Mouse (Mus musculus): ENCODE results near the gene Pcdh19. TPM values are rescaled to one million over a fixed set of nuclear protein-coding genes. Genes with fewer than 3 reads are reported as not detected.

Pcdh19 gene
- polyA plus RNA-seq, 1 experiment from 2014 or later: 2.5 TPM

DNA sequence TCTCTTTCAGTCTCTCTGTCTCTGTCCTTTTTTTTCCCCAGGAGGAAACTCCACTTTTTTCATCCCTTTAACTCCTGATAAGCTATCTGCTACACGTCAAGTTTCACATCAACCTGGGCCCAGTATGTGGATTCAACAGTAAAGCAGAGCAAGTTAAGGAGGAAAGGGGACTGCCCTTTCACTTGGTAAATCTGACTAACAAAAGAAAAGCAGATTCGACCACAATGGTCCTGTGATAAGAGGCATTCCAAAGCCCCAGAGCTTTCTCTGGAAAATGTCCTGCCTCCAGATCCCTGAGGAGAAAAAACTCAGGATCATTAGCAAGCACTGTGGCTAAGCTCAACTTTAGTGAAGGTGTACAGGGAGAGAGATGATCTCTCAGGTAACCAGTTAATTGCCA, 13.7 kb downstream of the Pcdh19 start:
- no peak overlapping the region for H3K4me2 ChIP-seq (replicated peaks; ENCODE audit: low read depth)
- no peak for DNase-seq (ENCODE audit: low spot score)
- H3K4me3 ChIP-seq (ENCODE audit: low read depth, low read length): no peak overlapping the region
- H3K36me3 ChIP-seq (ENCODE audit: control insufficient read depth, insufficient read depth, low read length): no peaks in the 10 kb centered on the region
- H3K27ac ChIP-seq (replicated peaks): no peak overlapping the region
- no peaks in the 10 kb centered on the region for H3K4me1 ChIP-seq (replicated peaks; ENCODE audit: control insufficient read depth, insufficient read depth)
- H3K27me3 ChIP-seq (ENCODE audit: control insufficient read depth, insufficient read depth, low read length): no peaks in the 10 kb centered on the region
- no peak overlapping the region for H3K9ac ChIP-seq (ENCODE audit: low read length)
- H3K9me3 ChIP-seq (ENCODE audit: control insufficient read depth, low read length): no peaks in the 10 kb centered on the region
- TF ChIP-seq EP300 (optimal IDR thresholded peaks at IDR 0.05) (no peak), CTCF (IDR thresholded peaks at IDR 0.05; ENCODE audit: low read depth) (no peak)
- WGBS: 27% methylated on average over 2 of the region's 2 CpGs
- ATAC-seq (ENCODE audit: low FRiP score, low TSS enrichment): no peak

DNA sequence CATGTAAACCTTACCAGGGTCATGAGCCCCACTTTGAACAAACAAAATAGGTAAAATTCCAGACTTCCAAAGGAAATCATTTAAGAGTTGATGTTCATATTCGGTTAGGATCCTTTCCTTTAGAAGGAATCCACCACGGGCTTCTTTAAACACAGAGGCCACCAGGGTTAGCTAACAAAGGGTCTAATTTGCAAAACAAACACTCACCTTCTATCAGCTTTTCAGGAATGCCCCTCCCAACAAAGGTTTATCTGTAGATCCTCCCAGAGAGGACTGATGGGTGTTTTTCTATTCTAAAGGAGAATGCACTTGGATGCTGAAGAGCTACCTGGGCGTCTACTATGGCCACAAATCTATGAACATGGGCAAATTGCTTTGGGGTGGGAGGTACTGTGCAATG, 15.0 kb downstream of the Pcdh19 start:
- H3K27ac ChIP-seq (replicated peaks): no peak overlapping the region
- H3K36me3 ChIP-seq (ENCODE audit: control insufficient read depth, insufficient read depth, low read length): no peaks in the 10 kb centered on the region
- TF ChIP-seq EP300 (optimal IDR thresholded peaks at IDR 0.05): no peak
- TF ChIP-seq CTCF (IDR thresholded peaks at IDR 0.05; ENCODE audit: low read depth): no peak
- no peak overlapping the region for H3K9ac ChIP-seq (ENCODE audit: low read length)
- no peaks in the 10 kb centered on the region for H3K4me1 ChIP-seq (replicated peaks; ENCODE audit: control insufficient read depth, insufficient read depth)
- H3K4me3 ChIP-seq (ENCODE audit: low read depth, low read length): no peak overlapping the region
- no peaks in the 10 kb centered on the region for H3K27me3 ChIP-seq (ENCODE audit: control insufficient read depth, insufficient read depth, low read length)
- WGBS: 33% methylated on average over 3 of the region's 3 CpGs
- H3K9me3 ChIP-seq (ENCODE audit: control insufficient read depth, low read length): no peaks in the 10 kb centered on the region
- no peak for DNase-seq (ENCODE audit: low spot score)
- ATAC-seq (ENCODE audit: low FRiP score, low TSS enrichment): no peak
- H3K4me2 ChIP-seq (replicated peaks; ENCODE audit: low read depth): no peak overlapping the region

DNA sequence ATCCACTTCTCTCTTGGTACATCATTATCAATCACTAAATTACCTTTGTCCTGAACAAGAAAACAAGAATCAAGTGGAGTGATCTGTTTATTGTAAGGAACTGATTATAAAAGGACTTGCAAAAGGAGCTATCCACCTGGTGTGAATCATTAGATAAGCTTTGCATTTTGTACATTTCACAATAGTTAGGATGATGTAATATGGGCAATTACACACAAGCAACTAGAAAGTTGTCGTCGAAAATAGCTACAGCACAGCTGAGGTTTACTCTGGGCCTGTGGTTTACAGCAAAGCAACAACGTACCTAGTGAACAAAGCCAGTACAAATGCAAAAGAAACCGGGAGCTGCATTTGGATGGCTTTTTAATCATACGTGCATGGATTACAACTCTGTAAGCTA, 28.7 kb downstream of the Pcdh19 start:
- Histone ChIP-seq H3K4me2 (replicated peaks; ENCODE audit: low read depth) (no peak overlapping the region), H3K4me3 (ENCODE audit: low read depth, low read length) (no peak overlapping the region), H3K27ac (replicated peaks) (no peak overlapping the region), H3K9ac (ENCODE audit: low read length) (no peak overlapping the region), H3K27me3 (ENCODE audit: control insufficient read depth, insufficient read depth, low read length) (no peaks in the 10 kb centered on the region), H3K9me3 (ENCODE audit: control insufficient read depth, low read length) (no peaks in the 10 kb centered on the region), H3K36me3 (ENCODE audit: control insufficient read depth, insufficient read depth, low read length) (no peaks in the 10 kb centered on the region), H3K4me1 (replicated peaks; ENCODE audit: control insufficient read depth, insufficient read depth) (no peaks in the 10 kb centered on the region)
- TF ChIP-seq CTCF (IDR thresholded peaks at IDR 0.05; ENCODE audit: low read depth) (no peak), EP300 (optimal IDR thresholded peaks at IDR 0.05) (no peak)
- DNase-seq (ENCODE audit: low spot score): no peak
- WGBS: 55% methylated on average over 5 of the region's 5 CpGs
- no peak for ATAC-seq (ENCODE audit: low FRiP score, low TSS enrichment)

DNA sequence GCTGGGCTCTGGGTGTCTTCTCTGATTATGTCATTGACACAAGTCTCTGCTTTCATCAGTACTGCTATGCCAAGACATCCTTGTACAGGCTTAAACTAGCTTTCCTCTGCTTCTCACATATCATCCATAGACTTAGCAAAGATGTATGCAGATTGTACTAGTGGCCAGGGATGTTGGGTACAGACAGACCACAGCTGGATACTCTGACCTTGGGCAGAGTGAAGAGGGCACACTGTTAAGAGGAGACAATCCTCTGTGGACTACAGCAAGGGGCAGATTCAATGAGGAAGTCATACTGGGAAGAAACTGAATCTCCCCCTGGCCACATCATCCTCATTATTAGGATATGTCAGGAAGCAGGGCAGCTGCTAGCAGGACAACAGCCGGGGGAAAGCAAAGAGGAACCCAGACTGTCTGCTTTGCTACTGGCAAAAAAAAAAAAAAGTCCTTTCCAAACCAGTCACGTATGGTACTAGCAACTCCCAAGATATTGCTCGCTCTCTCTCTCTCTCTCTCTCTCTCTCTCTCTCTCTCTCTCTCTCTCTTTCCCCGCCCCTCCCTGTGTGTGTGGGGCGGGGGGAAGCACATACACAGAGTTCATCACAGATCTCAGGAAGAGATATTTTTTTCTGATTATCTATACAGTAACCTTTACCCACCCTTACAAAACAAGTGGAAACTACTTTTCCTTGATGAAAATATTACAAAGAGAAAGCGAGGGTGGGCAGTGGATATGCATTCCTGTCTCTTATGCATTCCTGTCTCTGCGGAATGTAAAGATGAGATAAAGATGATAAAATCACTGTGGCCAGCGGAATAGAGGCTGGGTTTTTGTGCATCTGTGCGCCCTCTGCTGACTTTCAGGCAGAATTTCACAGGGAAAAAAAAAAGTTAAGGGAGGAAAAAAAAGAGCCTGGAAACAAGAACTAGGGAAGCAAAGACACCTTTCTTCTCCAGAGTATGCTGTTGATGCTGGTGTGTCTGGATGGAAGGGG, 31.2 kb downstream of the Pcdh19 start:
- Histone ChIP-seq H3K9me3 (ENCODE audit: control insufficient read depth, low read length) (no peaks in the 10 kb centered on the region), H3K4me3 (ENCODE audit: low read depth, low read length) (no peak overlapping the region), H3K4me1 (replicated peaks; ENCODE audit: control insufficient read depth, insufficient read depth) (no peaks in the 10 kb centered on the region), H3K9ac (ENCODE audit: low read length) (no peak overlapping the region), H3K27me3 (ENCODE audit: control insufficient read depth, insufficient read depth, low read length) (no peaks in the 10 kb centered on the region), H3K36me3 (ENCODE audit: control insufficient read depth, insufficient read depth, low read length) (no peaks in the 10 kb centered on the region), H3K4me2 (replicated peaks; ENCODE audit: low read depth) (0 out of 2 replicates have a peak overlapping the region, but pooled peaks have one; percentile 23), H3K27ac (replicated peaks) (no peak overlapping the region)
- 15% methylated on average over 9 of the region's 9 CpGs for WGBS
- TF ChIP-seq EP300 (optimal IDR thresholded peaks at IDR 0.05): no peak
- peak; percentile 67 for TF ChIP-seq CTCF (IDR thresholded peaks at IDR 0.05; ENCODE audit: low read depth)
- ATAC-seq (ENCODE audit: low FRiP score, low TSS enrichment) (no peak), DNase-seq (ENCODE audit: low spot score) (no peak)

- 47% methylated on average over 11 of the region's 11 CpGs for WGBS
- no peaks in the 10 kb centered on the region for H3K9me3 ChIP-seq (ENCODE audit: control insufficient read depth, low read length)
- no peaks in the 10 kb centered on the region for H3K36me3 ChIP-seq (ENCODE audit: control insufficient read depth, insufficient read depth, low read length)
- H3K4me3 ChIP-seq (ENCODE audit: low read depth, low read length): no peak overlapping the region
- no peak for TF ChIP-seq EP300 (optimal IDR thresholded peaks at IDR 0.05)
- no peak for TF ChIP-seq CTCF (IDR thresholded peaks at IDR 0.05; ENCODE audit: low read depth)
- no peak overlapping the region for H3K9ac ChIP-seq (ENCODE audit: low read length)
- H3K4me2 ChIP-seq (replicated peaks; ENCODE audit: low read depth): no peak overlapping the region
- ATAC-seq (ENCODE audit: low FRiP score, low TSS enrichment) (no peak), DNase-seq (ENCODE audit: low spot score) (no peak)
- H3K27ac ChIP-seq (replicated peaks): no peak overlapping the region
- no peaks in the 10 kb centered on the region for H3K4me1 ChIP-seq (replicated peaks; ENCODE audit: control insufficient read depth, insufficient read depth)
- H3K27me3 ChIP-seq (ENCODE audit: control insufficient read depth, insufficient read depth, low read length): no peaks in the 10 kb centered on the region
These were observed 32.8 kb downstream of the Pcdh19 start for GRCm38 (mm10) chrX:133655876-133656538.

- H3K27ac ChIP-seq (replicated peaks): no peak overlapping the region
- H3K4me3 ChIP-seq (ENCODE audit: low read depth, low read length): no peak overlapping the region
- H3K36me3 ChIP-seq (ENCODE audit: control insufficient read depth, insufficient read depth, low read length): no peaks in the 10 kb centered on the region
- no peaks in the 10 kb centered on the region for H3K27me3 ChIP-seq (ENCODE audit: control insufficient read depth, insufficient read depth, low read length)
- ATAC-seq (ENCODE audit: low FRiP score, low TSS enrichment): no peak
- DNase-seq (ENCODE audit: low spot score): no peak
- 51% methylated on average over 4 of the region's 4 CpGs for WGBS
- TF ChIP-seq CTCF (IDR thresholded peaks at IDR 0.05; ENCODE audit: low read depth): no peak
- TF ChIP-seq EP300 (optimal IDR thresholded peaks at IDR 0.05): no peak
- no peaks in the 10 kb centered on the region for H3K4me1 ChIP-seq (replicated peaks; ENCODE audit: control insufficient read depth, insufficient read depth)
- no peak overlapping the region for H3K9ac ChIP-seq (ENCODE audit: low read length)
- H3K4me2 ChIP-seq (replicated peaks; ENCODE audit: low read depth): no peak overlapping the region
- H3K9me3 ChIP-seq (ENCODE audit: control insufficient read depth, low read length): no peaks in the 10 kb centered on the region
These were observed 33.6 kb downstream of the Pcdh19 start for GRCm38 (mm10) chrX:133655196-133655595.

All from stomach, postnatal 0 days (tissue).